Mouse (Mus musculus) heart, postnatal 0 days (tissue): ENCODE results near the gene Senp7. TPM values are rescaled to one million over a fixed set of nuclear protein-coding genes. Genes with fewer than 3 reads are reported as not detected.
"Not testable (repeated sequence)": the region's sequence is repeated elsewhere in the genome, so short reads cannot be mapped to it uniquely, and the experiment has no call there.

Experiments
- ATAC-seq: fragments of 200-750 bp; cut with Nextera tagmentation; 2 replicates; pipeline ENCODE4 v1.8.0; 2017; ENCODE audit warnings: low read depth, moderate number of reproducible peaks, moderate library complexity; ENCODE audit not compliant: insufficient read depth
- DNase-seq: peaks from one replicate; pipeline ENCODE4 v3.0.0-alpha.2; 2016; ENCODE audit warnings: low spot score
- H3K27ac ChIP-seq: fragments of 300-500 bp; sonication (generic); 2 replicates; pipeline ENCODE4 v1.5.1; 2014; ENCODE audit warnings: low read depth, mild to moderate bottlenecking
- H3K27me3 ChIP-seq: fragments of 300-500 bp; sonication (generic); 2 replicates; pipeline ENCODE4 v1.6.1; 2014; ENCODE audit warnings: low read length, mixed read lengths; ENCODE audit not compliant: control insufficient read depth, insufficient read depth
- H3K36me3 ChIP-seq: fragments of 300-500 bp; sonication (generic); replicated peaks from 2 replicates; pipeline ENCODE4 v1.6.1; 2014; ENCODE audit warnings: low read length, mixed read lengths; ENCODE audit not compliant: control insufficient read depth, insufficient read depth
- H3K4me1 ChIP-seq: fragments of 300-500 bp; sonication (generic); 2 replicates; pipeline ENCODE4 v1.6.1; 2014; ENCODE audit warnings: antibody characterized with exemption; ENCODE audit not compliant: control insufficient read depth, insufficient read depth
- H3K4me2 ChIP-seq: fragments of 300-500 bp; sonication (generic); 2 replicates; pipeline ENCODE4 v1.6.1; 2014; ENCODE audit warnings: low read depth, mild to moderate bottlenecking, low read length, moderate library complexity
- H3K4me3 ChIP-seq: fragments of 300-500 bp; sonication (generic); 2 replicates; pipeline ENCODE4 v1.5.1; 2014; ENCODE audit warnings: low read depth, low read length
- H3K9ac ChIP-seq: fragments of 300-500 bp; sonication (generic); replicated peaks from 2 replicates; pipeline ENCODE4 v1.6.1; 2014; ENCODE audit warnings: low read depth, low read length, mixed read lengths
- H3K9me3 ChIP-seq: fragments of 300-500 bp; sonication (generic); replicated peaks from 2 replicates; pipeline ENCODE4 v1.6.1; 2016; ENCODE audit warnings: low read length; ENCODE audit not compliant: control insufficient read depth
- CTCF ChIP-seq: IDR thresholded peaks from 2 replicates; pipeline ENCODE4 v1.5.1; 2016; ENCODE audit warnings: antibody characterized with exemption, control low read depth, low read depth
- EP300 ChIP-seq: IDR thresholded peaks from 2 replicates; pipeline ENCODE4 v1.6.1; 2016; ENCODE audit warnings: antibody characterized with exemption, low read depth
- WGBS: fragments of 180-500 bp; shearing (Covaris S2); extraction: QIAGEN DNeasy Blood & Tissue Kit; methylation state at CpG from one replicate; pipeline ENCODE4 v1.1.7; 2014; 5-methylcytosine and 5-hydroxymethylcytosine counted together
- polyA plus RNA-seq: library from polyadenylated mRNA; unstranded; fragments of >200 nt; fragmentation: Nextera tagmentation; extraction: Ambion mirVana; gene quantifications from 2 replicates; pipeline ENCODE4 v1.2.1, GENCODE M21; 2015
- total RNA-seq: library from RNA; depleted of rRNA; stranded (reverse); fragments of >200 nt; gene quantifications from 2 replicates; pipeline ENCODE4 v1.2.3, GENCODE M21; 2014; ENCODE audit warnings: low replicate concordance

Gene Senp7
- total and polyA plus RNA-seq, 2 experiments from 2014 or later, result 9.5 to 14.0 TPM

- Histone ChIP-seq H3K4me3 (no peak overlapping the region), H3K27me3 (no peaks in the 10 kb centered on the region), H3K4me1 (no peaks in the 10 kb centered on the region), H3K9me3 (no peaks in the 10 kb centered on the region), H3K36me3 (peaks cover 11% of the 10 kb centered on the region), H3K9ac (no peak overlapping the region), H3K4me2 (no peak overlapping the region), H3K27ac (no peak overlapping the region)
- no peak for DNase-seq
- no peak for TF ChIP-seq EP300
- TF ChIP-seq CTCF, result no peak
- no peak for ATAC-seq
- 78% methylated on average over 5 of the region's 5 CpGs for WGBS
These were observed 74.4 kb downstream of the Senp7 start for GRCm38 (mm10) chr16:56122517-56122916.

- Histone ChIP-seq H3K27ac (no peak overlapping the region), H3K9me3 (no peaks in the 10 kb centered on the region), H3K4me1 (no peaks in the 10 kb centered on the region), H3K36me3 (peaks cover 11% of the 10 kb centered on the region), H3K9ac (no peak overlapping the region), H3K4me3 (no peak overlapping the region), H3K27me3 (no peaks in the 10 kb centered on the region), H3K4me2 (no peak overlapping the region)
- no peak for TF ChIP-seq EP300
- no peak for TF ChIP-seq CTCF
- no peak for DNase-seq
- ATAC-seq, result no peak
- 84% methylated on average over 3 of the region's 3 CpGs for WGBS
These were observed 75.9 kb downstream of the Senp7 start for GRCm38 (mm10) chr16:56124045-56124444.

GRCm38 (mm10) chr16:56131666-56132065, 83.5 kb downstream of the Senp7 start:
- Histone ChIP-seq H3K4me1 (no peaks in the 10 kb centered on the region), H3K4me2 (no peak overlapping the region), H3K9ac (no peak overlapping the region), H3K27ac (no peak overlapping the region), H3K9me3 (no peaks in the 10 kb centered on the region), H3K4me3 (no peak overlapping the region), H3K36me3 (peaks cover 6% of the 10 kb centered on the region; the same call in 1 of the 2 replicates), H3K27me3 (no peaks in the 10 kb centered on the region)
- DNase-seq (peak; percentile 41), ATAC-seq (peak; percentile 60; the same call in 1 of the 2 replicates)
- TF ChIP-seq EP300 (no peak), CTCF (peak; percentile 73)
- WGBS, result 30% methylated on average over 3 of the region's 3 CpGs

GRCm38 (mm10) chr16:56134149-56134548, 86.0 kb downstream of the Senp7 start:
- H3K9ac ChIP-seq, result no peak overlapping the region
- H3K36me3 ChIP-seq, result no peaks in the 10 kb centered on the region
- H3K27ac ChIP-seq, result no peak overlapping the region
- 37% methylated on average over 4 of the region's 4 CpGs for WGBS
- ATAC-seq (no peak), DNase-seq (no peak)
- H3K4me2 ChIP-seq, result no peak overlapping the region
- no peak overlapping the region for H3K4me3 ChIP-seq
- TF ChIP-seq CTCF (no peak), EP300 (no peak)
- H3K4me1 ChIP-seq, result no peaks in the 10 kb centered on the region
- H3K9me3 ChIP-seq, result no peaks in the 10 kb centered on the region
- H3K27me3 ChIP-seq, result no peaks in the 10 kb centered on the region

- H3K27me3 ChIP-seq, H3K36me3 ChIP-seq, H3K4me3 ChIP-seq, H3K9me3 ChIP-seq, H3K4me1 ChIP-seq, DNase-seq, H3K9ac ChIP-seq, H3K27ac ChIP-seq, H3K4me2 ChIP-seq, ATAC-seq: not testable (repeated sequence)
- WGBS, result 93% methylated on average over 5 of the region's 5 CpGs
These were observed 89.5 kb downstream of the Senp7 start for GRCm38 (mm10) chr16:56137672-56138071.

- no peak for TF ChIP-seq EP300
- TF ChIP-seq CTCF, result no peak
- 81% methylated on average over 3 of the region's 3 CpGs for WGBS
- no peak for DNase-seq
These were observed 91.8 kb downstream of the Senp7 start for GRCm38 (mm10) chr16:56139921-56140320.

More at GRCm38 (mm10) chr16:56139921-56140320, 91.8 kb downstream of the Senp7 start:
- no peaks in the 10 kb centered on the region for H3K9me3 ChIP-seq
- H3K36me3 ChIP-seq, result no peaks in the 10 kb centered on the region
- H3K27ac ChIP-seq, result no peak overlapping the region
- H3K9ac ChIP-seq, result no peak overlapping the region
- no peaks in the 10 kb centered on the region for H3K4me1 ChIP-seq
- no peak for ATAC-seq
- H3K4me3 ChIP-seq, result no peak overlapping the region
- no peaks in the 10 kb centered on the region for H3K27me3 ChIP-seq
- no peak overlapping the region for H3K4me2 ChIP-seq
